Mouse (Mus musculus): ENCODE results near the gene Rab20.
A peak's percentile ranks its signal among the peaks of the same experiment; 100 is the strongest.
"Not testable (repeated sequence)": the region's sequence is repeated elsewhere in the genome, so short reads cannot be mapped to it uniquely, and the experiment has no call there.

Gene Rab20

GRCm38 (mm10) chr8:11481876-11482275 is 3.4 kb upstream of the Rab20 start:
- DNase-seq (ENCODE audit: extremely low spot score, low spot score), result no peak

GRCm38 (mm10) chr8:11479591-11479990 is 1.1 kb upstream of the Rab20 start:
- no peak for DNase-seq (ENCODE audit: extremely low spot score, low spot score)

DNA sequence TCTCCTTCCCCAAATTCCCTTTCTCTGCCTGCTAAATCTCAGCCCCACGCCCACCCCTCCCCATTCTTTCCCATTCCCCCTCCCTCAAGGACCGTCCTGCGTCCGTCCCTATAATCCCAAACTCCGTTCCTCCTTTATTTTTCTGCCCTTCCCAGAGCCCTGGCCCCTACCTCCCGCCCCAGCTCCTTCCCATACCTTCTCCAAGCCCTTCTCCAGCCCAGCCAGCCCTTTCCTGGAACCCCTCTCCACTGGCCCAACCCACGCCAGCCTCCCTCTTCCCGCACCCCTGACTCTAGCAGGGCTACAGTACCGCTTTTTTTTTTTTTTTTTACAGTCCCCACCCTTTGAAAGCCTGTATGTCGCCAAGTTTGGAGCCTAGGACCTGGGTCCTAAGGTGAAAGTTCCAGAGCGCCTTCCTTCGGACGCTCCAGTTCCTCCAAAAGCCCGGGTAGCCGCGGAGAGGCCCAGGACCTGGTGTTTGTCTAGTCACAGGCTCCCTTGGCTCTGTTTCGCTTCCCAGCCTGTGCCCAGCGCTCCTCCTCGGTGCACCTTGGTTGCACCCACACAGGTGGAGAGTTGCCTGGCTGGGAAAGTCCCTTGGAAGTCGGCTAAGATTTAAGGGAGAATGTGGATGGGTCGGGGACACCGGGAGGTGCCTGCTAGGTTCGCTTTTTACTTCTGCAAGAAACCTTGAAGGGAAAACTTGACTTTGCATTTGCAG is 457 bp upstream of the Rab20 start:
- DNase-seq (ENCODE audit: extremely low spot score, low spot score), result peak; percentile 55

GRCm38 (mm10) chr8:11477178-11477553 is 1.3 kb downstream of the Rab20 start:
- no peak for DNase-seq (ENCODE audit: extremely low spot score, low spot score)

DNA sequence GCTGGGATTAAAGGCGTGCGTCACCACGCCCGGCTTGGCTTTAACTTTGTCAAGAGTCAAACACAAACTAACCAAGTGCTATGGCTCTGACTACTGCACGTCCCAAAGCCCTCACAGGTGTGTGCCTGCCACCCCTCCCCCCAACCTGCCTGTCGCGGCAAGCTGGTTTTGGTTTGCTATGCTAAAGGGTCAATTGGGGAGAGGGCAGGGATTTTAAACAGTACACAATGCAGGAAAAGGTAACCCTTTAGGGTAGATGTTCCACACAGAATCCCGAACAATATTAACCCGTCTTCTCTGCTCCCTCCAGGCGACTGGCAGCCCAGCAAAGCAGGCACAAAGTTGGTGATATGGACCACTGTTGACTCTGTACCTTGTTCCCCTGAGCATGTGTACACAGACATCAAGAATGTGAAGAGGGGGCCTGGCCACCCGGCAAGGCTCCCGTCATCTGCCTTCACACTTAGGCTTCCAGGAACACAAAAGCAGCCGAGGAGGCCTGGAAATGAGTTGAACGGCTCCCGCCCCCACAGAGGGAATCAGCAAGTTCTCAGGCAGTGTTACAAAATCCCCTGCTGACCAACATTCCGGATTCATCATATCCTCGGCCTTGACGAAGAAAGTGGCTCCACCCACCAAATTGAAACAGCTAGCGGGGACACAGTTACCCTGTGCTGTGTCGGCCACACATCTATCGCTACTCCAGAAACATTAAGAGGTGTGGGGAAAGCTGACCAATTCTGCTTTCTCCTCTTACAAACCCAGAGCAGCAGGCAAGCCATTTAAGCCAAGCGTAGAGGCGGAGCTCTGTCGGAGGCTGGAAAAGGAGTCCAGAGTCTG is 2.0 kb downstream of the Rab20 start:
- DNase-seq (ENCODE audit: extremely low spot score, low spot score), result peak; percentile 51

- DNase-seq (ENCODE audit: extremely low spot score, low spot score), result no peak
These were observed 2.6 kb downstream of the Rab20 start for GRCm38 (mm10) chr8:11475876-11476275.

GRCm38 (mm10) chr8:11475397-11475796 is 3.1 kb downstream of the Rab20 start:
- DNase-seq (ENCODE audit: extremely low spot score, low spot score), result no peak

GRCm38 (mm10) chr8:11473072-11473471 is 5.4 kb downstream of the Rab20 start:
- DNase-seq (ENCODE audit: extremely low spot score, low spot score), result no peak

- DNase-seq (ENCODE audit: extremely low spot score, low spot score), result no peak
These were observed 7.2 kb downstream of the Rab20 start for GRCm38 (mm10) chr8:11471309-11471708.

GRCm38 (mm10) chr8:11470694-11471093 is 7.8 kb downstream of the Rab20 start:
- no peak for DNase-seq (ENCODE audit: extremely low spot score, low spot score)

- no peak for DNase-seq (ENCODE audit: extremely low spot score, low spot score)
These were observed 9.4 kb downstream of the Rab20 start for GRCm38 (mm10) chr8:11469095-11469494.

- not testable (repeated sequence) for DNase-seq (ENCODE audit: extremely low spot score, low spot score)
These were observed 12.0 kb downstream of the Rab20 start for GRCm38 (mm10) chr8:11466528-11466927.

DNA sequence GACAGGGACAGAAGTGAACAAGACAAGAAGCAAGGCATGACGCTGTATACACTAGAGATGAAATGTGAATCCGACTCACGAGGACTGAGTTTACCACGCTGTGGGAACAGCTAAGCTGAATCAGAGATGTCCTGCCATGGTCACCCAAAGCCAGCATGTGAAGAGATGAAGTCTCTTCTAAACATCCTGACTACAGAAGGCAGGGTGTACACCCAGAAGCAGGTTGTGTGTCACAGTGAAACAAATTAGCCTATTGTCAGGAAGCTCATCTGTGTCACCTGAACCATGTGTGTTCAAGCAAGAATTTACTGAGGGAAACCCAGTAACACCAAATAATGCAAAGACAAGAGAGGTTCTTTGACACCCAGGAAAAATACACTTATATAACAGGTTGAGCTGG is 12.9 kb downstream of the Rab20 start:
- DNase-seq (ENCODE audit: extremely low spot score, low spot score), result no peak

- DNase-seq (ENCODE audit: extremely low spot score, low spot score), result no peak
These were observed 13.9 kb downstream of the Rab20 start for GRCm38 (mm10) chr8:11464707-11464964.

GRCm38 (mm10) chr8:11463889-11464706 is 14.4 kb downstream of the Rab20 start:
- DNase-seq (ENCODE audit: extremely low spot score, low spot score), result no peak

DNA sequence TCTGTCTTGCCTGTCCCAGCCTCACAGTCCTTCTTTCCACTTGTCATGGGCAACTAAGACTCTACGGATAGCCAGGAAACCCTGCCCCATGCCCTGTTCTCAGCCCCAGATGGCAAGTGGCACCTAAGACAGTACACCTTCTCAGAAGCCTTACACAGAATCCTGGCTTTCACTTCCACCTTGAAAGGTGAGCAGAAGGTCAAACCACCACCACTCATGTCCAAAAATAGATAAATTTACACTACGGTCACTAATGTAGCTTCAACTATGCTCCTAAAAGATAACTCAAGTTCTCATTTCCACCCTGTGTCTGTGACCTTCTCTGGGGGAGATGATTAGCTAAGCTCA is 15.0 kb downstream of the Rab20 start:
- DNase-seq (ENCODE audit: extremely low spot score, low spot score), result no peak

- DNase-seq (ENCODE audit: extremely low spot score, low spot score), result no peak
These were observed 15.9 kb downstream of the Rab20 start for GRCm38 (mm10) chr8:11462641-11463040.

GRCm38 (mm10) chr8:11461847-11462246 is 16.7 kb downstream of the Rab20 start:
- DNase-seq (ENCODE audit: extremely low spot score, low spot score), result no peak

DNA sequence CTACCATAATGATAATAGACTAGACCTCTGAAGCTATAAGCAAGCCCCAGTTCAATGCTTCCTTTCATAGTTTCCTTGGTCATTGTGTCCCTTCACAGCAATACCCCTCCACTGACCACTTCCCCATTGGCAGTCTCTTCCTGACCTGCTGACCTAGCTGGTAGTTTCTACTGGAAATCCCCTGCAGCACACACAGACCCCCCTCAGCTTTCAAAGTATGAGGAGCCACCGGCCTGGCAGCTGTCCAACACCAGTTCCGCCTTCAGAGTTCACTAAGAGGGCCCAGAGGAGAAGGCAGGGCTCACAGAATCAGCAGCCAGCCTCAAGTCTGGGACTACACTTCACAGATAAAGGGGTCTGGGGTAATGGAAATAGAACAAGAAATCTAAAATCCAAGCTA is 17.6 kb downstream of the Rab20 start:
- no peak for DNase-seq (ENCODE audit: extremely low spot score, low spot score)

DNA sequence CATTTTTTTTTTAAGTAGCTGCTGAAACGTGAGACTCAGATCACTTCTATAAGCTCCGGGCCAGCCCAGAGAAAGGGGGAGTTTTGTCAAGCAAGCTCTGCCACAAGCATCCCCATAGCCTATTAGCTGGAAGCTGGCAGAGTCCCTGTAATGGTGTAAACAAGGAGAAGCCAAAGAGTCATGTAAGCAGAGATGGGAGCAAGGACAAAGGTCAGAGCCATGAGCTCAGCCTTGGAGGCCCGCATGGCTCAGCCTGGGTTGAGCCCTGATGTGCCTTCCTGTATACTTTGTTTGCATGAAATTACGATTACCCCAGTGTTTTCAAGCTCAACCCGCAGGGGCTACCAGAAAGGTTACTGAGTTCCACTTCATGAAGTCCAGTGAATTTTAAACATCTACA is 19.5 kb downstream of the Rab20 start:
- no peak for DNase-seq (ENCODE audit: extremely low spot score, low spot score)

DNA sequence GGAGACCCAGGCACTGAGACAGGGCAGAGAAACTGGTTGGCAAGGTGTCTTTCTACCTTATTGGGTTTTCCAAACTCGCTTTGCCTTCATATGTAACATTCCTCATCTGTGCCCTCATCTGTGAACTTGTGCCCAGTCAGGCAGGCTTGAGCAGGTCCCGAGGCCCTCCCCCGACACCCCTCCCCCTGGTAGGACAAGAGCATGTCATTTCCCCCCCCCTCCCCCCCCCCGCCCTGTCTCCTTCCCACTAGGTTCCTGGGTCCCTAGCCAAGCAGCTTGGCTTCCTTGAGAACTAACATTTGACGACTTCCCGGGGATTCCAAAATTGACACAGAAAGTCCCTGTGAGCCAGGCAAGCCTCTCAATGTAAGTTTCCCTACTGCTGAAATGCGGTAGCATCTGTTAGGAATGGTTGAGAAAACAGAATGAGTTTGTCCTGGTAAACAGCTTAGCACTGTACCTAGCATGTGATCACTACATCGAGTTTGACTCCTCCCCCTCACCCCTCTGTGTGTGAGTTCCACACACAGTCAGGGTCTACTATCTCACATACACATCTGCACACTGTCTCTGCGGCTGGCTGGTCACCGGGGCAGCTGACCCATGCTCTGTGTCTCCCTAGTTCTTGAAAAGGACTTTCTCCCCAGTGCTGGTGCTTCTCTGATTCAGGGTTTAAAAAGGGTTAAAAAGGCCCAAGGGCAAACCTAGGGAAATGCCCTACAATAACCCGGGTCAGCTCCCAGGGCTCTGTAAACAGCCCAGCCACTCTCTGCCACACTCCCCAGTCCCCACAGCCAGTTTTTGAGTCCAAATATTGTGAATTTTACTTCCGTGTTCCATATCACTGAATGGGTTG is 20.3 kb downstream of the Rab20 start:
- DNase-seq (ENCODE audit: extremely low spot score, low spot score), result no peak
